Mouse (Mus musculus) myocyte (in vitro differentiated cells): ENCODE results near the gene Psmf1. TPM values are rescaled to one million over a fixed set of nuclear protein-coding genes. Genes with fewer than 3 reads are reported as not detected.

Experiments
- H3K27me3 ChIP-seq: one replicate; pipeline ENCODE4 v1.6.1; 2011; ENCODE audit not compliant: control insufficient read depth, insufficient read depth, insufficient read length
- H3K36me3 ChIP-seq: one replicate; pipeline ENCODE4 v1.6.1; 2011; ENCODE audit not compliant: control insufficient read depth, insufficient read depth
- H3K4me2 ChIP-seq: one replicate; pipeline ENCODE4 v1.6.1; 2011; ENCODE audit warnings: low read depth, control low read depth
- H3K4me3 ChIP-seq: one replicate; pipeline ENCODE4 v1.5.1; 2011; ENCODE audit warnings: mild to moderate bottlenecking, control low read depth, moderate library complexity
- H3K79me2 ChIP-seq: one replicate; pipeline ENCODE4 v1.6.1; 2011; ENCODE audit not compliant: control insufficient read depth, insufficient read depth
- H3ac ChIP-seq: one replicate; pipeline ENCODE4 v1.6.1; 2011; ENCODE audit not compliant: control insufficient read depth, insufficient read length
- CEBPB ChIP-seq: IDR thresholded peaks from 2 replicates; pipeline ENCODE4 v1.6.1; 2011; ENCODE audit warnings: mild to moderate bottlenecking, moderate library complexity; ENCODE audit not compliant: poor library complexity, insufficient read depth, severe bottlenecking
- E2F4 ChIP-seq: IDR thresholded peaks from one replicate; pipeline ENCODE4 v1.6.1; 2011; ENCODE audit warnings: mild to moderate bottlenecking, control low read depth, moderate library complexity; ENCODE audit not compliant: insufficient read depth
- MAX ChIP-seq: IDR thresholded peaks from one replicate; pipeline ENCODE4 v1.6.1; 2011; ENCODE audit warnings: low read depth, mild to moderate bottlenecking, control low read depth
- MYOD1 ChIP-seq, 3 experiments: IDR thresholded peaks; one replicate each; pipeline ENCODE4 v1.6.1; 2011; ENCODE audit warnings: control low read depth in 2 of 3, low read depth in 2 of 3, mild to moderate bottlenecking in 2 of 3, moderate library complexity in 1 of 3; ENCODE audit not compliant: insufficient read length in 2 of 3, control insufficient read depth in 1 of 3
- MYOG ChIP-seq, 3 experiments: IDR thresholded peaks; one replicate each; pipeline ENCODE4 v1.6.1; 2011; ENCODE audit warnings: control low read depth in 2 of 3, low read depth in 2 of 3, mild to moderate bottlenecking in 2 of 3; ENCODE audit not compliant: insufficient read length in 2 of 3, control insufficient read depth in 1 of 3, insufficient read depth in 1 of 3
- POLR2A ChIP-seq: IDR thresholded peaks from one replicate; pipeline ENCODE4 v1.6.1; 2011; ENCODE audit warnings: low read depth, mild to moderate bottlenecking, control low read depth, moderate library complexity; ENCODE audit not compliant: insufficient read length
- REST ChIP-seq: IDR thresholded peaks from one replicate; pipeline ENCODE4 v1.6.1; 2011; ENCODE audit warnings: mild to moderate bottlenecking, control low read depth, moderate library complexity; ENCODE audit not compliant: insufficient read depth, insufficient read length
- SRF ChIP-seq: IDR thresholded peaks from one replicate; pipeline ENCODE4 v1.6.1; 2011; ENCODE audit warnings: low read depth; ENCODE audit not compliant: control insufficient read depth, insufficient read length
- TCF12 ChIP-seq: IDR thresholded peaks from one replicate; pipeline ENCODE4 v1.6.1; 2011; ENCODE audit warnings: mild to moderate bottlenecking, control low read depth; ENCODE audit not compliant: poor library complexity, insufficient read depth, severe bottlenecking
- TCF3 ChIP-seq: IDR thresholded peaks from one replicate; pipeline ENCODE4 v1.6.1; 2011; ENCODE audit warnings: low read depth, control low read depth; ENCODE audit not compliant: insufficient read length
- polyA plus RNA-seq: library from polyadenylated mRNA; unstranded; fragments of >200 nt; fragmentation: generic; extraction: Trizol; gene quantifications from one replicate; pipeline ENCODE4 v1.2.1, GENCODE M21; 2012; ENCODE audit warnings: missing spikeins

Gene Psmf1
- polyA plus RNA-seq, 1 experiment: 22.8 TPM

DNA sequence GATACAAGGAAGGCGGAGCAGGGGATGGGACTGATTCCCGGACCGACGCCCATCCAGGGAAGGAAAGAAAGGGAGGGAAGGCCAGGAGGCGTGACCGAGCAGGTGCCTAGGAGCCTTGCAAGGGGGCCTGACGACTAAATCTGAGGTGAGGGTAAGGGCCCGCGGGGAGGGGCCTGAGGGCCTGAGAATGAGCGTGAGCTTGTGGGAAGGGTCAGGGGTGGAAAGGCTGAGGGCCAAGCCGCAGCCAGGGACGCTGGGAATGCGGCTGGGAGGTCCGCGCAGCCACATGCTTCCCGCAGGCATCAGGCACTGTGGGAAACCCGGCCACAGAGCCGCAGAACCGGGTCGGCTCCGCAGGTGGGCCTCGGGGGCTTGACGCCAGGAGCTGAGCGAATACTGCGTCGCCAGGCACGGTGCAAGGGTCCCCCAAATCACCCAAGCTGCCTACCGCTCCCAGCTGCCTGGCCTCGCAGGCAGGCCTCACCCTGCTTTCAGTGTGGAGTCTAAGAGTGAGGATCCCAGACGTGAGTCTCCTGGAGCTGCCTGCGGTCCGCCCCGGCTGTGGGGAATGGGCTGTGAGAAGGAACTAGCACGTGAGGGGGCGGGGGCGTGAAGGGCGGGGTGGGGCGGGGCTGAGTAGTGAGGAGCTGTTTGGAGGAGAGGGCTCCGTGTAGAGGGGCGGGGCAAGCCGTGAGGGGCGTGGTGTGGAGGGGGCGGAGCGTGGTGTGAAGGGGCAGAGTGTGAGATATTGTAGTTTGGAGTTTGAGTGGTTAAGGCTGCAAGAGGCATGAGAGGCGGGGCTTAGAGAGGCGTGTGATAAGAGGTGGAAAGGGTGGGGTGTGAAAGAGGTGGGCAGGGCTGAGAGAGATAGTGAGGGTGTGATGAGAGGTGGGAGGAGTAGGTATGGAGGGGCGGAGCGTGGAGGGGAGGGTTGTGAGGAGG lies 73.7 kb downstream of the Psmf1 start:
- H3K36me3 ChIP-seq: no peaks in the 10 kb centered on the region
- H3K79me2 ChIP-seq: no peaks in the 10 kb centered on the region
- TF ChIP-seq POLR2A (no peak), TCF12 (no peak), TCF3 (no peak), MAX (no peak), SRF (no peak), REST (no peak), CEBPB (no peak), MYOD1 (IDR thresholded peaks at IDR 0.05; ENCODE audit: control insufficient read depth in 1 of 3, insufficient read length in 2 of 3, low read depth in 2 of 3) (no peak), MYOG (IDR thresholded peaks at IDR 0.05; ENCODE audit: control insufficient read depth in 1 of 3, insufficient read depth in 1 of 3, insufficient read length in 2 of 3, low read depth in 2 of 3) (no peak), E2F4 (no peak)
- H3ac ChIP-seq: no peak overlapping the region
- no peak overlapping the region for H3K4me3 ChIP-seq
- H3K4me2 ChIP-seq: no peak overlapping the region
- no peaks in the 10 kb centered on the region for H3K27me3 ChIP-seq

DNA sequence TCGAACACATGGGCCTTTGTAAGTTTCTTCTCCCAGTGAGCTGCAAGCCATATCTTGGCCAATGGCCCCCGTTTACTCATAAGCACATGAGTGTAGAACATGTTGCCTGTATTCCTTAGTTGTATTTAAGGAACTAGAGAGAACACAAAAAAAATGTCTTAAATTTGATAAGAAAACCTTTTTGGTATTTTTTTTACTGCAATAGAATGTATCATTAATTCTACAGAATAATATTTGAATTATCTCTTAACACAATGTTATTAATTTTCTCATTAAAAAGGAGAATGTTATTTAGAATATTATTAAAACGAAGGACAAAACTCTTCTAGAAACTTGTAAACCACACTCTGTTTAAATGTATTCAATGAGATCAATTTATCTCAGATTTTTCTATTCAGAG lies 75.6 kb downstream of the Psmf1 start, which contains the start of gene Rad21l:
Rad21l (minus strand) TSS at position 101 of the 400 bp plus-strand sequence.
- TF ChIP-seq E2F4: no peak
- Histone ChIP-seq H3K4me2 (no peak within 1 kb of the TSS), H3K4me3 (no peak within 1 kb of the TSS)

More for the DNA sequence above, 75.6 kb downstream of the Psmf1 start, which contains the start of gene Rad21l:
- Histone ChIP-seq H3K79me2 (no peaks in the 10 kb centered on the region), H3ac (no peak within 1 kb of the TSS), H3K27me3 (no peaks in the 10 kb centered on the region), H3K36me3 (no peaks in the 10 kb centered on the region)

Other genes with a start within 250 kb of the Psmf1 start
- gene Fkbp1a, start 201.7 kb downstream of the Psmf1 start, polyA plus RNA-seq: 389 TPM
- gene Sdcbp2, start 171.6 kb downstream of the Psmf1 start, polyA plus RNA-seq: 0.41 TPM
- not detected for gene Snph, start 111.6 kb downstream of the Psmf1 start, polyA plus RNA-seq
- gene Rad21l, start 75.7 kb downstream of the Psmf1 start, polyA plus RNA-seq: not detected
- not detected for gene Tmem74b, start 42.2 kb downstream of the Psmf1 start, polyA plus RNA-seq
- not detected for gene Rspo4, start 98.7 kb upstream of the Psmf1 start, polyA plus RNA-seq
- gene Angpt4, start 167.0 kb upstream of the Psmf1 start, polyA plus RNA-seq: 0.19 TPM
- gene Fam110a, start 236.0 kb upstream of the Psmf1 start, polyA plus RNA-seq: 21.0 TPM